Mouse (Mus musculus) erythroblast, embryonic 14.5 days (primary cell): Measurements from ENCODE around the gene Tulp2.
"Not testable (repeated sequence)": the region's sequence is repeated elsewhere in the genome, so short reads cannot be mapped to it uniquely, and the experiment has no call there.

Source experiments
- GATA1 ChIP-seq: IDR thresholded peaks from 2 replicates; pipeline ENCODE4 v1.6.1; 2012; ENCODE audit warnings: low read length, inconsistent platforms, mixed read lengths
- TAL1 ChIP-seq: IDR thresholded peaks from 3 replicates; pipeline ENCODE4 v1.6.1; 2012; ENCODE audit warnings: low read length, inconsistent platforms, mixed read lengths

DNA sequence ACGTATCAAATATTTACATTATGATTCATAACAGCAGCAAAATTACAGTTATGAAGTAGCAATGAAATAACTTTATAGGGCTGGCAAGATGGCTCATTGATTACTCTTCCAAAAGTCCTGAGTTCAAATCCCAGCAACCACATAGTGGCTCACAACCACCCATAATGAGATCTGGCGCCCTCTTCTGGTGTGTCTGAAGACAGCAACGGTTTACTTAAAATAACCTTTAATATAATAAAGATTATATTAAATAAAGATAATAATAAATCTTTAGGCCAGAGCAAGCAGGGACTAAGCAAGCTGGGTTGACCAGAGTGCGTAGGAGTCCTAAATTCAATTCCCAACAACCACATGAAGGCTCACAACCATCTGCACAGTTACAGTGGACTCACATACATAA lies 18.8 kb upstream of the Tulp2 start:
- not testable (repeated sequence) for TF ChIP-seq GATA1, TAL1
